Mouse (Mus musculus) CH12.LX (cell line): Measurements from ENCODE around the gene Hist1h4c. TPM values are rescaled to one million over a fixed set of nuclear protein-coding genes. Genes with fewer than 3 reads are reported as not detected.

Source experiments
- DNase-seq: peaks from one replicate; pipeline ENCODE4 v3.0.0-alpha.2; 2013; ENCODE audit errors: extremely low read depth
- H3K27ac ChIP-seq: 2 replicates; pipeline ENCODE4 v1.5.1; 2012; ENCODE audit warnings: low read depth, mild to moderate bottlenecking, control low read depth, moderate library complexity; ENCODE audit not compliant: insufficient read depth
- H3K27me3 ChIP-seq: replicated peaks from 2 replicates; pipeline ENCODE3; 2012; ENCODE audit warnings: inconsistent platforms
- H3K36me3 ChIP-seq, 2 experiments: replicated peaks in 1 of 2; 2 replicates each; pipeline versions ENCODE3 to v1.6.1; 2012; ENCODE audit warnings: inconsistent platforms in 1 of 2, low read length in 1 of 2, mild to moderate bottlenecking in 1 of 2, mixed read lengths in 1 of 2, moderate library complexity in 1 of 2; ENCODE audit not compliant: control insufficient read depth in 1 of 2, insufficient read depth in 1 of 2
- H3K4me1 ChIP-seq, 2 experiments: 2 replicates each; pipeline ENCODE4 v1.6.1; 2012; ENCODE audit warnings: inconsistent platforms in 1 of 2, moderate library complexity in 1 of 2; ENCODE audit not compliant: insufficient read depth in 2 of 2, control insufficient read depth in 1 of 2
- H3K4me2 ChIP-seq: 2 replicates; pipeline ENCODE4 v1.6.1; 2012; ENCODE audit warnings: low read depth, mild to moderate bottlenecking, control low read depth; ENCODE audit not compliant: poor library complexity, insufficient read depth, severe bottlenecking
- H3K4me3 ChIP-seq, 3 experiments: fragments of 150-350 bp in 1 of 3; sonication (generic) in 1 of 3; replicated peaks in 1 of 3; 2 replicates each; pipeline versions ENCODE3 to v1.5.1; 2011 to 2012; ENCODE audit warnings: low read depth in 2 of 3, low read length in 2 of 3, mild to moderate bottlenecking in 2 of 3, moderate library complexity in 2 of 3, control low read depth in 1 of 3, improper control_type of control experiment in 1 of 3, inconsistent platforms in 1 of 3, mixed read lengths in 1 of 3; ENCODE audit not compliant: poor library complexity in 1 of 3
- H3K79me2 ChIP-seq: replicated peaks from 2 replicates; pipeline ENCODE4 v1.6.1; 2012; ENCODE audit warnings: mild to moderate bottlenecking, moderate library complexity; ENCODE audit not compliant: control insufficient read depth, poor library complexity, insufficient read depth, severe bottlenecking; ENCODE audit errors: extremely low read depth
- H3K9ac ChIP-seq: 2 replicates; pipeline ENCODE4 v1.6.1; 2012; ENCODE audit warnings: low read depth, mild to moderate bottlenecking, control low read depth, moderate library complexity; ENCODE audit not compliant: insufficient read depth
- H3K9me3 ChIP-seq: replicated peaks from 2 replicates; pipeline ENCODE3; 2012; ENCODE audit warnings: low read length, inconsistent platforms, mixed read lengths
- BHLHE40 ChIP-seq: IDR thresholded peaks from 2 replicates; pipeline ENCODE4 v1.6.1; 2011; ENCODE audit warnings: mild to moderate bottlenecking, low read depth, low read length, improper control_type of control experiment
- CHD2 ChIP-seq: IDR thresholded peaks from 2 replicates; pipeline ENCODE4 v1.6.1; 2011; ENCODE audit warnings: low read length, improper control_type of control experiment
- CTCF ChIP-seq, 2 experiments: IDR thresholded peaks in 1 of 2; conservative IDR thresholded peaks in 1 of 2; 2 replicates each; pipeline ENCODE4 v1.5.1; 2011 to 2012; ENCODE audit warnings: low read depth in 2 of 2, low read length in 2 of 2, improper control_type of control experiment in 1 of 2, inconsistent platforms in 1 of 2, mild to moderate bottlenecking in 1 of 2, moderate library complexity in 1 of 2
- ELF1 ChIP-seq: IDR thresholded peaks from 2 replicates; pipeline ENCODE4 v1.6.1; 2014; ENCODE audit warnings: low read depth, mild to moderate bottlenecking, inconsistent platforms, low read length, improper control_type of control experiment
- ETS1 ChIP-seq: conservative IDR thresholded peaks from 2 replicates; pipeline ENCODE4 v1.6.1; 2012; ENCODE audit warnings: low read depth, mild to moderate bottlenecking, inconsistent platforms, low read length, improper control_type of control experiment, moderate library complexity
- GABPA ChIP-seq: IDR thresholded peaks from 2 replicates; pipeline ENCODE4 v1.6.1; 2012; ENCODE audit warnings: low read depth, low read length, improper control_type of control experiment, inconsistent platforms; ENCODE audit not compliant: insufficient replicate concordance
- HCFC1 ChIP-seq: IDR thresholded peaks from 2 replicates; pipeline ENCODE4 v1.6.1; 2012; ENCODE audit warnings: low read depth, mild to moderate bottlenecking, inconsistent platforms, low read length, improper control_type of control experiment
- JUND ChIP-seq: conservative IDR thresholded peaks from 2 replicates; pipeline ENCODE4 v1.6.1; 2011; ENCODE audit warnings: low read depth, low read length, improper control_type of control experiment
- KAT2A ChIP-seq: IDR thresholded peaks from 2 replicates; pipeline ENCODE4 v1.6.1; 2012; ENCODE audit warnings: low read length, improper control_type of control experiment, inconsistent platforms; ENCODE audit not compliant: insufficient replicate concordance
- MAFK ChIP-seq: IDR thresholded peaks from 2 replicates; pipeline ENCODE4 v1.6.1; 2011; ENCODE audit warnings: low read length, improper control_type of control experiment; ENCODE audit not compliant: insufficient replicate concordance
- MEF2A ChIP-seq: IDR thresholded peaks from 2 replicates; pipeline ENCODE4 v1.6.1; 2014; ENCODE audit warnings: low read depth, mild to moderate bottlenecking, inconsistent platforms, low read length, improper control_type of control experiment, borderline replicate concordance
- PAX5 ChIP-seq: IDR thresholded peaks from 2 replicates; pipeline ENCODE4 v1.6.1; 2012; ENCODE audit warnings: low read length, inconsistent platforms, mixed read lengths
- RAD21 ChIP-seq: IDR thresholded peaks from 2 replicates; pipeline ENCODE4 v1.6.1; 2011; ENCODE audit warnings: low read depth, mild to moderate bottlenecking, low read length, improper control_type of control experiment, moderate library complexity
- SMC3 ChIP-seq: IDR thresholded peaks from 2 replicates; pipeline ENCODE4 v1.6.1; 2011; ENCODE audit warnings: low read depth, low read length, improper control_type of control experiment
- UBTF ChIP-seq: IDR thresholded peaks from 2 replicates; pipeline ENCODE4 v1.6.1; 2012; ENCODE audit warnings: low read depth, mild to moderate bottlenecking, inconsistent platforms, low read length, improper control_type of control experiment, moderate library complexity
- USF2 ChIP-seq: conservative IDR thresholded peaks from 2 replicates; pipeline ENCODE4 v1.6.1; 2011; ENCODE audit warnings: low read depth, low read length, improper control_type of control experiment
- ZC3H11A ChIP-seq: IDR thresholded peaks from 2 replicates; pipeline ENCODE4 v1.6.1; 2012; ENCODE audit warnings: low read depth, mild to moderate bottlenecking, inconsistent platforms, low read length, improper control_type of control experiment
- ZMIZ1 ChIP-seq: IDR thresholded peaks from 2 replicates; pipeline ENCODE4 v1.6.1; 2012; ENCODE audit warnings: low read depth, mild to moderate bottlenecking, inconsistent platforms, low read length, improper control_type of control experiment
- dilution Hi-C: fragments of 300-500 bp; cut with MboI; formaldehyde crosslinking; loops from 2 replicates; pipeline ENCODE4 v1.14.3; 2020; ENCODE audit warnings: low sequenced_read_pairs; ENCODE audit not compliant: extremely low pct_unique_long_range_greater_than_20kb, extremely low pct_ligation_motif_present
- in situ Hi-C: fragments of 300-500 bp; cut with MboI; formaldehyde crosslinking; loops from 3 replicates; pipeline ENCODE4 v1.14.3; 2019; ENCODE audit warnings: low sequenced_read_pairs, low pct_ligation_motif_present, low pct_unique_long_range_greater_than_20kb, mixed read lengths
- polyA plus RNA-seq: library from polyadenylated mRNA; unstranded; fragments of >175 nt; gene quantifications from 2 replicates; pipeline ENCODE4 v1.2.1, GENCODE M21; 2012; ENCODE audit warnings: low read depth; ENCODE audit not compliant: insufficient read length
- total RNA-seq, 2 experiments: library from RNA; depleted of rRNA; stranded (reverse); fragments of 300-350 nt in 1 of 2; fragments of >200 nt in 1 of 2; gene quantifications; 2 replicates each; pipeline ENCODE4 v1.2.3; 2012 to 2014

Hist1h4c gene
- total and polyA plus RNA-seq, 3 experiments, result 1.2 to 1,374 (median 6.9) TPM

DNA sequence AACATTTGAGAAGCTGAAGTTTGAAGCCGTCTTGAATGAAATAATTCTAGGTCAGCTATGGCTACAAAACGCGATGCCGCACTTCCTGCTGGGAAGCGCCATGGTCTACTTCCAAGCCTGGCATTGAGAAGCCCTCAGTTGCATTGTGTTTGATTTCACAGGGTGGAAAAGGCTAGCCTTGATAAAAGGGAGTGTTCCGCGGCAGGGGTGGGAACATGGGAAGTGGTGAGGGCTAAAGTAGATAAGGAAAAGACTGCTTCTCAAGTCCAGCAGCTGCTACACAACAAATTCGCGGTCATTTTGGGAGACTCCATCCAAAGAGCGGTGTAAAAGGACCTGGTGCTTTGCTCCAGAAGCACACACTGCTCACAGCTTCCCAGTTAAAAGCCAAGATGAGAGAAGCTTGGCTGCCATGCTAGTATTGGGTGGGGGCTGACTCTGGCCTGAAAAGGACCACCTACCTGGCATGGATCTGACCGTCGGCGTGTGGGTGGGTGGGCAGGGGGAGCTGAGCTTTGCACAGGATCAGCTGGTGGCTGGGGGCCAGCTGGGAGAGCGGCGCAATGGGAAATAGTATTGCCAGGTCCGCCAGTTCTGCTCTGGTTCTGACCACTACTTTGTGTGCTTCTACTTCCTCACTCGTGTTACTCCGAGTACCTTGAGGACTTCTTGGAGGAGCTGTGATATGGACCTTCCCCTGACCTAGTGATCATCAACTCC is 30.4 kb upstream of the Hist1h4c start:
- no peak overlapping the region for H3K4me2 ChIP-seq
- H3K9me3 ChIP-seq, result no peaks in the 10 kb centered on the region
- TF ChIP-seq ETS1, result no peak
- no peak for TF ChIP-seq CHD2
- TF ChIP-seq RAD21, result no peak
- no peak for TF ChIP-seq SMC3
- no peak for TF ChIP-seq USF2
- no peak for TF ChIP-seq GABPA
- TF ChIP-seq MAFK, result no peak
- TF ChIP-seq BHLHE40, result no peak
- TF ChIP-seq MEF2A, result no peak
- no peak for TF ChIP-seq UBTF
- no peak for TF ChIP-seq ZC3H11A
- TF ChIP-seq HCFC1, result no peak
- no peak for TF ChIP-seq PAX5
- TF ChIP-seq KAT2A, result no peak
- TF ChIP-seq CTCF (conservative IDR thresholded peaks at IDR 0.05 in 1 of 2, IDR thresholded peaks at IDR 0.05 in 1 of 2; ENCODE audit: low read depth in 2 of 2, low read length in 2 of 2), result no peak
- H3K9ac ChIP-seq, result no peak overlapping the region
- no peaks in the 10 kb centered on the region for H3K27me3 ChIP-seq
- no peaks in the 10 kb centered on the region for H3K79me2 ChIP-seq
- H3K4me3 ChIP-seq, result no peak overlapping the region
- H3K4me1 ChIP-seq, result no peaks in the 10 kb centered on the region
- no peaks in the 10 kb centered on the region for H3K36me3 ChIP-seq
- dilution Hi-C loops, result no loop called here
- DNase-seq, result no peak
- in situ Hi-C loops, result loop anchor here (10.0 kb wide), 1 partner anchor 94 kb away; no protein-coding TSS in a partner anchor
- H3K27ac ChIP-seq, result no peak overlapping the region

DNA sequence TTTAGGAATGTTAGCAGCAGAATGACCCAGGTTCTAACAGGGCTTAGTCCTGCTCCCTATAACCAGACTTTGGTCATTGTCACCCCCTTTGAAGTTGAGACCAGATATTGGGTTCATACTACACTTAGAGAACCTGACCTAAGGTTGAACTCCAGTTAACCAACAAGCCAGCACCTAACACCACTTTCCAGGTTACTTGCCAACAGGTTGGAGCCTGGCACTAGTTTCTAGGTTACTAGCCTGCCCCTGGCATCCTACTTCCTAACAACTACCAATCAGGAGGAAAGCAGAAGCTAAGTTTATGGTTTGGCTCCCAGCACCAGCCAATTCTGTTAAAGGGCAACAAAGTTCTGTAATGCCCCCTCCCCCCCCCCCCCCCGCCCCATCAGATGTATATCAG is 27.0 kb upstream of the Hist1h4c start:
- H3K27ac ChIP-seq, result no peak overlapping the region
- DNase-seq, result no peak
- no peaks in the 10 kb centered on the region for H3K9me3 ChIP-seq
- no peaks in the 10 kb centered on the region for H3K27me3 ChIP-seq
- H3K79me2 ChIP-seq, result no peaks in the 10 kb centered on the region
- H3K4me2 ChIP-seq, result no peak overlapping the region
- no peaks in the 10 kb centered on the region for H3K4me1 ChIP-seq
- TF ChIP-seq ZMIZ1 (no peak), CTCF (conservative IDR thresholded peaks at IDR 0.05 in 1 of 2, IDR thresholded peaks at IDR 0.05 in 1 of 2; ENCODE audit: low read depth in 2 of 2, low read length in 2 of 2) (no peak), ZC3H11A (no peak), ELF1 (no peak), HCFC1 (no peak), RAD21 (no peak), JUND (no peak), USF2 (no peak)
- dilution Hi-C loops, result no loop called here
- in situ Hi-C loops, result loop anchor here (10.0 kb wide), 1 partner anchor 90 kb away; no protein-coding TSS in a partner anchor
- H3K9ac ChIP-seq, result no peak overlapping the region
- H3K36me3 ChIP-seq, result no peaks in the 10 kb centered on the region
- H3K4me3 ChIP-seq, result no peak overlapping the region
